Mouse (Mus musculus): ENCODE results near the gene Slc30a5. TPM values are rescaled to one million over a fixed set of nuclear protein-coding genes. Genes with fewer than 3 reads are reported as not detected.

Slc30a5 gene
- 47.3 and 53.7 TPM in 2 replicates for polyA plus RNA-seq (2015; fragmentation: Nextera tagmentation; extraction: Ambion mirVana)

GRCm38 (mm10) chr13:100832741-100833639, at the start of gene Slc30a5:
Gene Slc30a5, minus strand, starts transcription at chr13:100833427.
- ATAC-seq (ENCODE audit: insufficient read depth, low FRiP score) = peak; percentile 98
- Histone ChIP-seq H3K36me3 (ENCODE audit: control insufficient read depth, insufficient read depth, low read length) (no peaks in the 10 kb centered on the region), H3K9ac (ENCODE audit: low read length) (peak within 1 kb of the TSS; percentile 92), H3K4me1 (ENCODE audit: control insufficient read depth, insufficient read depth, low read length) (peaks cover 14% of the 10 kb centered on the region; the same call in 1 of the 2 replicates), H3K27ac (ENCODE audit: low read length) (peak within 1 kb of the TSS; percentile 91), H3K9me3 (replicated peaks; ENCODE audit: control insufficient read depth, low read length) (no peaks in the 10 kb centered on the region), H3K27me3 (ENCODE audit: control insufficient read depth, insufficient read depth, low read length) (no peaks in the 10 kb centered on the region), H3K4me3 (replicated peaks; ENCODE audit: low read length) (peak within 1 kb of the TSS; percentile 84), H3K4me2 (ENCODE audit: low read depth, low read length) (peak within 1 kb of the TSS; percentile 84)
- WGBS = under 1% methylated on average over 94 of the region's 94 CpGs

- Histone ChIP-seq H3K9ac (ENCODE audit: low read length) (no peak overlapping the region), H3K27ac (ENCODE audit: low read length) (no peak overlapping the region)
- 63% methylated on average over 2 of the region's 2 CpGs for WGBS
These were observed 48.7 kb upstream of the Slc30a5 start for GRCm38 (mm10) chr13:100881944-100882343.

GRCm38 (mm10) chr13:100879806-100880205, 46.6 kb upstream of the Slc30a5 start:
- Histone ChIP-seq H3K27me3 (ENCODE audit: control insufficient read depth, insufficient read depth, low read length) (no peaks in the 10 kb centered on the region), H3K4me1 (ENCODE audit: control insufficient read depth, insufficient read depth, low read length) (no peaks in the 10 kb centered on the region), H3K9ac (ENCODE audit: low read length) (no peak overlapping the region), H3K36me3 (ENCODE audit: control insufficient read depth, insufficient read depth, low read length) (no peaks in the 10 kb centered on the region), H3K9me3 (replicated peaks; ENCODE audit: control insufficient read depth, low read length) (no peaks in the 10 kb centered on the region), H3K4me2 (ENCODE audit: low read depth, low read length) (no peak overlapping the region), H3K4me3 (replicated peaks; ENCODE audit: low read length) (no peak overlapping the region), H3K27ac (ENCODE audit: low read length) (no peak overlapping the region)
- no peak for ATAC-seq (ENCODE audit: insufficient read depth, low FRiP score)
- 72% methylated on average over 3 of the region's 3 CpGs for WGBS

More at GRCm38 (mm10) chr13:100881944-100882343, 48.7 kb upstream of the Slc30a5 start:
- Histone ChIP-seq H3K4me2 (ENCODE audit: low read depth, low read length) (no peak overlapping the region), H3K36me3 (ENCODE audit: control insufficient read depth, insufficient read depth, low read length) (no peaks in the 10 kb centered on the region), H3K4me3 (replicated peaks; ENCODE audit: low read length) (no peak overlapping the region), H3K9me3 (replicated peaks; ENCODE audit: control insufficient read depth, low read length) (no peaks in the 10 kb centered on the region), H3K4me1 (ENCODE audit: control insufficient read depth, insufficient read depth, low read length) (no peaks in the 10 kb centered on the region), H3K27me3 (ENCODE audit: control insufficient read depth, insufficient read depth, low read length) (no peaks in the 10 kb centered on the region)
- ATAC-seq (ENCODE audit: insufficient read depth, low FRiP score) = no peak

GRCm38 (mm10) chr13:100879326-100879725, 46.1 kb upstream of the Slc30a5 start:
- H3K4me3 ChIP-seq (replicated peaks; ENCODE audit: low read length) = no peak overlapping the region
- H3K4me2 ChIP-seq (ENCODE audit: low read depth, low read length) = no peak overlapping the region
- no peaks in the 10 kb centered on the region for H3K36me3 ChIP-seq (ENCODE audit: control insufficient read depth, insufficient read depth, low read length)
- H3K4me1 ChIP-seq (ENCODE audit: control insufficient read depth, insufficient read depth, low read length) = no peaks in the 10 kb centered on the region
- ATAC-seq (ENCODE audit: insufficient read depth, low FRiP score) = no peak
- no peaks in the 10 kb centered on the region for H3K9me3 ChIP-seq (replicated peaks; ENCODE audit: control insufficient read depth, low read length)
- H3K27me3 ChIP-seq (ENCODE audit: control insufficient read depth, insufficient read depth, low read length) = no peaks in the 10 kb centered on the region
- H3K27ac ChIP-seq (ENCODE audit: low read length) = no peak overlapping the region
- no peak overlapping the region for H3K9ac ChIP-seq (ENCODE audit: low read length)
- 58% methylated on average over 3 of the region's 3 CpGs for whole genome bisulfite sequencing

GRCm38 (mm10) chr13:100878264-100878663, 45.0 kb upstream of the Slc30a5 start:
- Histone ChIP-seq H3K4me3 (replicated peaks; ENCODE audit: low read length) (no peak overlapping the region), H3K4me2 (ENCODE audit: low read depth, low read length) (no peak overlapping the region), H3K27me3 (ENCODE audit: control insufficient read depth, insufficient read depth, low read length) (no peaks in the 10 kb centered on the region), H3K27ac (ENCODE audit: low read length) (no peak overlapping the region), H3K9me3 (replicated peaks; ENCODE audit: control insufficient read depth, low read length) (no peaks in the 10 kb centered on the region), H3K36me3 (ENCODE audit: control insufficient read depth, insufficient read depth, low read length) (no peaks in the 10 kb centered on the region), H3K4me1 (ENCODE audit: control insufficient read depth, insufficient read depth, low read length) (no peaks in the 10 kb centered on the region), H3K9ac (ENCODE audit: low read length) (no peak overlapping the region)
- ATAC-seq (ENCODE audit: insufficient read depth, low FRiP score) = no peak
- 70% methylated on average over 3 of the region's 3 CpGs for WGBS

GRCm38 (mm10) chr13:100877703-100878102, 44.5 kb upstream of the Slc30a5 start:
- H3K4me2 ChIP-seq (ENCODE audit: low read depth, low read length) = no peak overlapping the region
- no peak overlapping the region for H3K4me3 ChIP-seq (replicated peaks; ENCODE audit: low read length)
- 90% methylated on average over 3 of the region's 3 CpGs for WGBS
- no peak for ATAC-seq (ENCODE audit: insufficient read depth, low FRiP score)
- H3K9ac ChIP-seq (ENCODE audit: low read length) = no peak overlapping the region
- H3K9me3 ChIP-seq (replicated peaks; ENCODE audit: control insufficient read depth, low read length) = no peaks in the 10 kb centered on the region
- no peaks in the 10 kb centered on the region for H3K27me3 ChIP-seq (ENCODE audit: control insufficient read depth, insufficient read depth, low read length)
- H3K36me3 ChIP-seq (ENCODE audit: control insufficient read depth, insufficient read depth, low read length) = no peaks in the 10 kb centered on the region
- H3K27ac ChIP-seq (ENCODE audit: low read length) = no peak overlapping the region
- no peaks in the 10 kb centered on the region for H3K4me1 ChIP-seq (ENCODE audit: control insufficient read depth, insufficient read depth, low read length)

- H3K27me3 ChIP-seq (ENCODE audit: control insufficient read depth, insufficient read depth, low read length) = no peaks in the 10 kb centered on the region
- no peak overlapping the region for H3K9ac ChIP-seq (ENCODE audit: low read length)
- H3K4me1 ChIP-seq (ENCODE audit: control insufficient read depth, insufficient read depth, low read length) = no peaks in the 10 kb centered on the region
- H3K36me3 ChIP-seq (ENCODE audit: control insufficient read depth, insufficient read depth, low read length) = no peaks in the 10 kb centered on the region
- H3K27ac ChIP-seq (ENCODE audit: low read length) = no peak overlapping the region
- H3K9me3 ChIP-seq (replicated peaks; ENCODE audit: control insufficient read depth, low read length) = no peaks in the 10 kb centered on the region
- H3K4me3 ChIP-seq (replicated peaks; ENCODE audit: low read length) = no peak overlapping the region
- no peak overlapping the region for H3K4me2 ChIP-seq (ENCODE audit: low read depth, low read length)
- ATAC-seq (ENCODE audit: insufficient read depth, low FRiP score) = no peak
- 70% methylated on average over 4 of the region's 4 CpGs for WGBS
These were observed 41.9 kb upstream of the Slc30a5 start for GRCm38 (mm10) chr13:100875103-100875502.

- H3K36me3 ChIP-seq (ENCODE audit: control insufficient read depth, insufficient read depth, low read length) = no peaks in the 10 kb centered on the region
- H3K9me3 ChIP-seq (replicated peaks; ENCODE audit: control insufficient read depth, low read length) = no peaks in the 10 kb centered on the region
- WGBS = 83% methylated on average over 3 of the region's 3 CpGs
- H3K9ac ChIP-seq (ENCODE audit: low read length) = no peak overlapping the region
- no peaks in the 10 kb centered on the region for H3K4me1 ChIP-seq (ENCODE audit: control insufficient read depth, insufficient read depth, low read length)
- no peaks in the 10 kb centered on the region for H3K27me3 ChIP-seq (ENCODE audit: control insufficient read depth, insufficient read depth, low read length)
- no peak overlapping the region for H3K4me2 ChIP-seq (ENCODE audit: low read depth, low read length)
- no peak overlapping the region for H3K4me3 ChIP-seq (replicated peaks; ENCODE audit: low read length)
- no peak overlapping the region for H3K27ac ChIP-seq (ENCODE audit: low read length)
- no peak for ATAC-seq (ENCODE audit: insufficient read depth, low FRiP score)
These were observed 41.4 kb upstream of the Slc30a5 start for GRCm38 (mm10) chr13:100874588-100874987.

- H3K4me1 ChIP-seq (ENCODE audit: control insufficient read depth, insufficient read depth, low read length) = no peaks in the 10 kb centered on the region
- H3K27ac ChIP-seq (ENCODE audit: low read length) = no peak overlapping the region
- 83% methylated on average over 8 of the region's 8 CpGs for WGBS
- H3K9ac ChIP-seq (ENCODE audit: low read length) = no peak overlapping the region
- H3K27me3 ChIP-seq (ENCODE audit: control insufficient read depth, insufficient read depth, low read length) = no peaks in the 10 kb centered on the region
- no peaks in the 10 kb centered on the region for H3K36me3 ChIP-seq (ENCODE audit: control insufficient read depth, insufficient read depth, low read length)
- H3K4me2 ChIP-seq (ENCODE audit: low read depth, low read length) = no peak overlapping the region
- ATAC-seq (ENCODE audit: insufficient read depth, low FRiP score) = no peak
- H3K9me3 ChIP-seq (replicated peaks; ENCODE audit: control insufficient read depth, low read length) = no peaks in the 10 kb centered on the region
- no peak overlapping the region for H3K4me3 ChIP-seq (replicated peaks; ENCODE audit: low read length)
These were observed 40.3 kb upstream of the Slc30a5 start for GRCm38 (mm10) chr13:100873530-100873929.
